Comparison of ENCODE assay signal across 12 mouse cellular contexts in the genomic region with DNA sequence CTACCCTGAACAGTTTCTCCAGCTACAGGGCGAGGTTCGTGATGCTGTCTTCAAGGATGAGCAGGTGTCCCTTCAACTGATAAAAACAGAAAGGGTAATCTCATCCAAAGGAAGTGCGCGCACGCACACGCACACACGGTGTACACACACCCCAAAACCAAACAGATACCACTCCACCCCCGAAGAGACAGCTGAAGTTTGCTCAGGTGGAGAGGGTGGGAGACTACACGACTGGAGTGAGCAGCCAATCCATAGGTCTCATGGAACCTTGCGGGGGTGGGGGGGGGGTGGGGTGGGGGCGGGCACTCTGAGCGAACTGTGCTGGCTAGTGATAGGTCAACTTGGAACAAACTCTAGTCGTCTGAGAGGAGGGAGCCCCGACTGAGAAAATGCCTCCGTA.
"Had no signal": no experiment of that assay in that cellular context is flagged by ENCODE, and none has a peak within 500 bp of the region (broad histone marks: within the 10 kb centered on the region; RNA-seq: fewer than 3 reads in every experiment).

No protein-coding gene starts in this region.

- H3K36me3 ChIP-seq: kidney, embryonic 15.5 days; limb, embryonic 12.5 days; liver, embryonic 15.5 days; midbrain, embryonic 13.5 days had no signal

- DNase-seq: kidney, postnatal 14 days; liver; lung, adult 2 months; lung, postnatal 36 days; right cerebral cortex, postnatal 14 days; thymus, adult 2 months; thymus, postnatal 25 days had no signal

- H3K9me3 ChIP-seq: kidney, embryonic 15.5 days; limb, embryonic 12.5 days; liver, embryonic 15.5 days; midbrain, embryonic 13.5 days had no signal

- H3K4me2 ChIP-seq: kidney, embryonic 15.5 days; limb, embryonic 12.5 days; liver, embryonic 15.5 days; midbrain, embryonic 13.5 days had no signal

- H3K9ac ChIP-seq: kidney, embryonic 15.5 days; limb, embryonic 12.5 days; liver, embryonic 15.5 days; midbrain, embryonic 13.5 days had no signal

- H3K4me1 ChIP-seq: kidney, embryonic 15.5 days; limb, embryonic 12.5 days; liver, embryonic 15.5 days; midbrain, embryonic 13.5 days had no signal

- H3K27me3 ChIP-seq: kidney, embryonic 15.5 days; limb, embryonic 12.5 days; liver, embryonic 15.5 days; midbrain, embryonic 13.5 days had no signal

- H3K4me3 ChIP-seq: kidney, embryonic 15.5 days; limb, embryonic 12.5 days; liver, embryonic 15.5 days; midbrain, embryonic 13.5 days had no signal

- H3K27ac ChIP-seq: kidney, embryonic 15.5 days; limb, embryonic 12.5 days; liver, embryonic 15.5 days; midbrain, embryonic 13.5 days had no signal

- ATAC-seq: lung, postnatal 0 days; midbrain, embryonic 13.5 days had no signal
